Mouse (Mus musculus) induced T-regulatory cell, adult 2 months (primary cell): ENCODE results near the gene Naa35.

Source experiments
- DNase-seq: peaks from one replicate; pipeline ENCODE4 v3.0.0-alpha.2; 2012; ENCODE audit warnings: low read depth

Gene Naa35

GRCm38 (mm10) chr13:59671521-59671920, 86.5 kb downstream of the Naa35 start:
- no peak for DNase-seq

- peak; percentile 51 for DNase-seq
Observed at GRCm38 (mm10) chr13:59672248-59672647, 87.2 kb downstream of the Naa35 start.

GRCm38 (mm10) chr13:59673597-59673996, 88.5 kb downstream of the Naa35 start:
- no peak for DNase-seq

GRCm38 (mm10) chr13:59674215-59674614, 89.2 kb downstream of the Naa35 start:
- DNase-seq: no peak

- DNase-seq: peak; percentile 36
Observed at GRCm38 (mm10) chr13:59674761-59675150, 89.7 kb downstream of the Naa35 start.

GRCm38 (mm10) chr13:59675151-59676011, 90.3 kb downstream of the Naa35 start, which contains the start of gene Golm1:
Gene Golm1 (minus strand): TSS chr13:59675811.
- peak; percentile 60 for DNase-seq

- DNase-seq: peak; percentile 34
Observed at GRCm38 (mm10) chr13:59676316-59677229, 91.5 kb downstream of the Naa35 start.

- DNase-seq: no peak
Observed at GRCm38 (mm10) chr13:59679306-59679705, 94.2 kb downstream of the Naa35 start.

GRCm38 (mm10) chr13:59679908-59680307, 94.8 kb downstream of the Naa35 start:
- no peak for DNase-seq

GRCm38 (mm10) chr13:59682629-59683028, 97.6 kb downstream of the Naa35 start:
- DNase-seq: peak; percentile 26

- no peak for DNase-seq
Observed at GRCm38 (mm10) chr13:59685236-59685635, 100.2 kb downstream of the Naa35 start.
